ENCODE assay signal across 11 mouse cellular contexts in the genomic region with DNA sequence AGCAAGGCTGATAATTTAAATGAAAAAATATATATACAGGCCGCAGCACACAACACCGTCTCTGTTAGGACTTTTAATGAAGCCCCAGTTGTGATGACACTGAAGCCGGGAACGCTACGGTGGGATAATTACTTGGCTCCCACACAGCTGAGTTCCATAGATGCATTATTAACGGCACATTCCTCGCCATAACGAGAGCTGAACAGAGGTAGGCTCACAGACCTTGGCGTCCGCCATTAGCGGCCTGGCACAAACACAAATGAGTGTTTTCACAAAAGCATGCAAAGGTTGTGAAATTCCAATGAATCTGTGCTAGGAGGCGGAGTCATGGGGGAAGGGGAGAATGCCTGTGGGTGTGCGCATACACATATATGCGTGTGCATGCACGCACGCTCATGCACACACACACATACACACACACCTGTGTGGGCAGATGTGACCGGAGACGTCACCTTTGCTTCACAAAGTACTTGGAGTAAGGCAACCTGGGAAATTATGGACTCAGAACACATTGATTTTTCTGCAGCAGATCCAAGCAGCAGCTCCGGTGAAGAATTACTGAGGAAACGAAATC.
DNase-seq lines count a peak whose midpoint lies in the region; ATAC-seq and TF ChIP-seq lines count a peak whose summit lies in the region.
"Had no signal": no experiment of that assay in that cellular context is flagged by ENCODE, and none has a peak within 500 bp of the region (broad histone marks: within the 10 kb centered on the region; RNA-seq: fewer than 3 reads in every experiment).

No protein-coding gene starts in this region.

- H3K4me2 ChIP-seq in embryonic facial prominence, embryonic 15.5 days (replicated peaks): no peak overlapping the region
- no peak overlapping the region for H3K4me2 ChIP-seq in hindbrain, embryonic 14.5 days (replicated peaks)
- H3K4me2 ChIP-seq in midbrain, embryonic 14.5 days (ENCODE audit: low read length): peak overlapping the region; percentile 4; the same call in 1 of the 2 replicates

- ATAC-seq in embryonic facial prominence, embryonic 15.5 days (ENCODE audit: insufficient number of reproducible peaks, low FRiP score, low TSS enrichment, low read depth): no peak
- ATAC-seq in hindbrain, embryonic 14.5 days (ENCODE audit: low FRiP score): peak; percentile 38; the same call in 1 of the 2 replicates
- ATAC-seq in midbrain, embryonic 14.5 days (ENCODE audit: low FRiP score, low TSS enrichment): 0 out of 2 replicates have a peak, but pooled peaks have one; percentile 12

- H3K36me3 ChIP-seq in embryonic facial prominence, embryonic 15.5 days: no peaks in the 10 kb centered on the region
- H3K36me3 ChIP-seq in hindbrain, embryonic 14.5 days (replicated peaks; ENCODE audit: control insufficient read depth, insufficient read depth): no peaks in the 10 kb centered on the region
- 0 out of 2 replicates have a peak, but pooled peaks cover 3% of the 10 kb centered on the region for H3K36me3 ChIP-seq in midbrain, embryonic 14.5 days (ENCODE audit: control insufficient read depth, insufficient read depth, low read length)
- no peaks in the 10 kb centered on the region for H3K36me3 ChIP-seq in heart, adult 2 months (ENCODE audit: control insufficient read depth, insufficient read depth, low read length)

- WGBS in embryonic facial prominence, embryonic 15.5 days: 78% methylated on average over 20 of the region's 20 CpGs
- 42% methylated on average over 20 of the region's 20 CpGs for WGBS in hindbrain, embryonic 14.5 days
- WGBS in midbrain, embryonic 14.5 days: 44% methylated on average over 20 of the region's 20 CpGs
- WGBS in heart, adult 2 months: 96% methylated on average over 20 of the region's 20 CpGs

- peaks cover 44% of the 10 kb centered on the region for H3K4me1 ChIP-seq in embryonic facial prominence, embryonic 15.5 days
- H3K4me1 ChIP-seq in hindbrain, embryonic 14.5 days (replicated peaks; ENCODE audit: control insufficient read depth, insufficient read depth, low read length): peaks cover 74% of the 10 kb centered on the region
- peaks cover 63% of the 10 kb centered on the region for H3K4me1 ChIP-seq in midbrain, embryonic 14.5 days (ENCODE audit: control insufficient read depth, insufficient read depth, low read length)
- H3K4me1 ChIP-seq in heart, adult 2 months (ENCODE audit: control insufficient read depth, insufficient read depth, low read length): peaks cover 2% of the 10 kb centered on the region; the same call in 1 of the 2 replicates

- H3K9ac ChIP-seq in embryonic facial prominence, embryonic 15.5 days: no peak overlapping the region
- peak overlapping the region; percentile 34; the same call in 1 of the 2 replicates for H3K9ac ChIP-seq in hindbrain, embryonic 14.5 days
- H3K9ac ChIP-seq in midbrain, embryonic 14.5 days (replicated peaks; ENCODE audit: low read length): no peak overlapping the region; the same call in 1 of the 2 replicates
- no peak overlapping the region for H3K9ac ChIP-seq in heart, adult 2 months (ENCODE audit: low read depth, low read length)

- peak; percentile 18 for DNase-seq in adrenal gland, postnatal 14 days
- DNase-seq in adrenal gland, adult 18-20 months (ENCODE audit: low spot score in 2 of 2): no peak
- peak; percentile 61 for DNase-seq in hindbrain, embryonic 14.5 days (ENCODE audit: low spot score)
- peak; percentile 71 for DNase-seq in midbrain, embryonic 14.5 days
- no peak for DNase-seq in heart, adult 2 months
- no peak for DNase-seq in right cerebral cortex, postnatal 36 days (ENCODE audit: low spot score in 2 of 2)
- DNase-seq in spleen, adult 18-20 months: no peak
- DNase-seq: adrenal gland, adult 2 months; gastrocnemius, postnatal 10 days; thymus, adult 18-20 months had no signal

- no peaks in the 10 kb centered on the region for H3K79me2 ChIP-seq in heart, adult 2 months (replicated peaks; ENCODE audit: control insufficient read depth, insufficient read depth, low read length)

- intact Hi-C loops in heart, adult 2 months (cut with DNase I): loop anchor here (10.0 kb wide), 1 partner anchor 150 kb away; no protein-coding TSS in a partner anchor

- H3K4me3 ChIP-seq in embryonic facial prominence, embryonic 15.5 days (replicated peaks): no peak overlapping the region
- H3K4me3 ChIP-seq in hindbrain, embryonic 14.5 days (replicated peaks; ENCODE audit: low read length): no peak overlapping the region
- H3K4me3 ChIP-seq in midbrain, embryonic 14.5 days (replicated peaks; ENCODE audit: low read depth, low read length): no peak overlapping the region
- no peak overlapping the region for H3K4me3 ChIP-seq in heart, adult 2 months

- no peak for TF ChIP-seq EP300 in heart, adult 2 months (IDR thresholded peaks at IDR 0.05; ENCODE audit: insufficient read depth, low read depth, low read length)

- no peaks in the 10 kb centered on the region for H3K27me3 ChIP-seq in embryonic facial prominence, embryonic 15.5 days
- H3K27me3 ChIP-seq in hindbrain, embryonic 14.5 days (ENCODE audit: control insufficient read depth, insufficient read depth, low read length): no peaks in the 10 kb centered on the region
- H3K27me3 ChIP-seq in midbrain, embryonic 14.5 days (ENCODE audit: control insufficient read depth, insufficient read depth, low read length): no peaks in the 10 kb centered on the region
- no peaks in the 10 kb centered on the region for H3K27me3 ChIP-seq in heart, adult 2 months (ENCODE audit: control insufficient read depth, insufficient read depth, low read length)

- H3K9me3 ChIP-seq in embryonic facial prominence, embryonic 15.5 days (replicated peaks): no peaks in the 10 kb centered on the region
- H3K9me3 ChIP-seq in hindbrain, embryonic 14.5 days (ENCODE audit: control insufficient read depth, low read length): no peaks in the 10 kb centered on the region
- H3K9me3 ChIP-seq in midbrain, embryonic 14.5 days (ENCODE audit: control insufficient read depth, low read length): no peaks in the 10 kb centered on the region

- H3K27ac ChIP-seq in embryonic facial prominence, embryonic 15.5 days (replicated peaks): 0 out of 2 replicates have a peak overlapping the region, but pooled peaks have one; percentile 22
- H3K27ac ChIP-seq in hindbrain, embryonic 14.5 days: peak overlapping the region; percentile 86
- H3K27ac ChIP-seq in midbrain, embryonic 14.5 days (replicated peaks; ENCODE audit: low read depth, low read length): peak overlapping the region; percentile 83
- no peak overlapping the region for H3K27ac ChIP-seq in heart, adult 2 months

- TF ChIP-seq POLR2A in heart, adult 2 months (IDR thresholded peaks at IDR 0.05; ENCODE audit: insufficient read depth, low read depth, low read length): no peak

- no peak for TF ChIP-seq CTCF in heart, adult 2 months (IDR thresholded peaks at IDR 0.05)

Comparison
In these comparisons a context has a peak if more than half of its experiments do, and no peak if none do; other contexts are left out.
1. DNase-seq: peak in adrenal gland, postnatal 14 days (single experiment), hindbrain, embryonic 14.5 days (single experiment) and midbrain, embryonic 14.5 days (single experiment); none in adrenal gland, adult 18-20 months (0 of 2), heart, adult 2 months (0 of 2), right cerebral cortex, postnatal 36 days (0 of 2) and spleen, adult 18-20 months (0 of 2).